In genomic region chr19:60843324-60843723, GRCm38 (mm10) we compare ENCODE assay signal across 26 mouse cellular contexts. TPM values are rescaled to one million over a fixed set of nuclear protein-coding genes. Genes with fewer than 3 reads are reported as not detected.
DNase-seq lines count a peak whose midpoint lies in the region; ATAC-seq lines count a peak whose summit lies in the region.
"Had no signal": no experiment of that assay in that cellular context is flagged by ENCODE, and none has a peak within 500 bp of the region (broad histone marks: within the 10 kb centered on the region; RNA-seq: fewer than 3 reads in every experiment).

No protein-coding gene starts in this region.

- peaks cover 21% of the 10 kb centered on the region for H3K4me1 ChIP-seq in liver, embryonic 12.5 days
- no peaks in the 10 kb centered on the region for H3K4me1 ChIP-seq in forebrain, embryonic 12.5 days
- H3K4me1 ChIP-seq: embryonic facial prominence, embryonic 10.5 days; hindbrain, embryonic 12.5 days; limb, embryonic 15.5 days; midbrain, embryonic 10.5 days; neural tube, embryonic 13.5 days had no signal

- H3K9me3 ChIP-seq in liver, embryonic 12.5 days (replicated peaks), result no peaks in the 10 kb centered on the region
- H3K9me3 ChIP-seq in forebrain, embryonic 12.5 days, result no peaks in the 10 kb centered on the region
- H3K9me3 ChIP-seq: embryonic facial prominence, embryonic 10.5 days; heart, embryonic 13.5 days; hindbrain, embryonic 12.5 days; limb, embryonic 15.5 days; midbrain, embryonic 10.5 days; neural tube, embryonic 13.5 days had no signal

- ATAC-seq in liver, embryonic 12.5 days, result peak; percentile 93
- peak; percentile 86 for ATAC-seq in megakaryocyte progenitor cell, adult 5-6 weeks (replicated peaks; ENCODE audit: poor library complexity)
- no peak for ATAC-seq in forebrain, embryonic 12.5 days (ENCODE audit: low FRiP score)
- ATAC-seq: forebrain, embryonic 14.5 days; midbrain, embryonic 16.5 days had no signal

- peak; percentile 2 for DNase-seq in spleen, adult 12 weeks (ENCODE audit: low spot score)
- no peak for DNase-seq in spleen, postnatal 10 days (ENCODE audit: low spot score in 2 of 2)
- peak; percentile 51 for DNase-seq in c-Kit-positive CD71-positive TER-119-positive erythroid progenitor cells, embryonic 14.5 days (ENCODE audit: low spot score)
- no peak for DNase-seq in ovary, adult 18-20 months (ENCODE audit: low spot score)
- no peak for DNase-seq in embryo, embryonic 10.5 days (ENCODE audit: low spot score)
- DNase-seq: adrenal gland, adult 2 months; cerebellum, adult 8-10 months; gastrocnemius, postnatal 14 days; heart, adult 18-20 months; heart, postnatal 14 days; kidney, adult 11 months; left cerebral cortex, postnatal 4 days; lung, postnatal 4 days; thymus, postnatal 25 days had no signal

- peak overlapping the region; percentile 66 for H3K27ac ChIP-seq in liver, embryonic 12.5 days
- no peak overlapping the region for H3K27ac ChIP-seq in forebrain, embryonic 12.5 days
- H3K27ac ChIP-seq: embryonic facial prominence, embryonic 10.5 days; heart, embryonic 13.5 days; hindbrain, embryonic 12.5 days; limb, embryonic 15.5 days; midbrain, embryonic 10.5 days; neural tube, embryonic 13.5 days had no signal

- H3K9ac ChIP-seq in liver, embryonic 12.5 days, result 0 out of 2 replicates have a peak overlapping the region, but pooled peaks have one; percentile 29
- no peak overlapping the region for H3K9ac ChIP-seq in forebrain, embryonic 12.5 days
- H3K9ac ChIP-seq: heart, embryonic 13.5 days; hindbrain, embryonic 12.5 days; limb, embryonic 15.5 days; neural tube, embryonic 13.5 days had no signal

- H3K4me2 ChIP-seq in liver, embryonic 12.5 days, result peak overlapping the region; percentile 43
- H3K4me2 ChIP-seq in forebrain, embryonic 12.5 days, result no peak overlapping the region
- H3K4me2 ChIP-seq: heart, embryonic 13.5 days; hindbrain, embryonic 12.5 days; limb, embryonic 15.5 days; neural tube, embryonic 13.5 days had no signal

- no peaks in the 10 kb centered on the region for H3K27me3 ChIP-seq in liver, embryonic 12.5 days (replicated peaks)
- H3K27me3 ChIP-seq in forebrain, embryonic 12.5 days, result no peaks in the 10 kb centered on the region
- H3K27me3 ChIP-seq: heart, embryonic 13.5 days; hindbrain, embryonic 12.5 days; limb, embryonic 15.5 days; neural tube, embryonic 13.5 days had no signal

- H3K36me3 ChIP-seq in liver, embryonic 12.5 days, result peaks cover 31% of the 10 kb centered on the region
- peaks cover 22% of the 10 kb centered on the region for H3K36me3 ChIP-seq in forebrain, embryonic 12.5 days (replicated peaks)

- H3K4me3 ChIP-seq in liver, embryonic 12.5 days, result no peak overlapping the region
- no peak overlapping the region for H3K4me3 ChIP-seq in forebrain, embryonic 12.5 days (replicated peaks)
- H3K4me3 ChIP-seq: embryonic facial prominence, embryonic 10.5 days; heart, embryonic 13.5 days; hindbrain, embryonic 12.5 days; limb, embryonic 15.5 days; midbrain, embryonic 10.5 days; myocyte; neural tube, embryonic 13.5 days had no signal

RNA-seq across cellular contexts. Expression of gene Sfxn4, which starts 18.0 kb away (rescaled TPM):
- 1.7 and 1.8 TPM in 2 replicates for polyA plus RNA-seq in liver, embryonic 12.5 days (2016; fragmentation: Nextera tagmentation; extraction: Ambion mirVana)
- total RNA-seq in megakaryocyte progenitor cell, adult 5-6 weeks (2015), result 2.6 and 4.3 TPM in 2 replicates
- total RNA-seq in megakaryocyte progenitor cell, adult 5-6 weeks (2017), result 1.3 and 1.5 TPM in 2 replicates
- 9.8 and 12.5 TPM in 2 replicates for polyA plus RNA-seq in forebrain, embryonic 12.5 days (2016; fragmentation: Nextera tagmentation; extraction: Ambion mirVana)

RNA-seq across cellular contexts. Expression of gene Prdx3, which starts 31.0 kb away (rescaled TPM):
- 417 TPM in 2 replicates for polyA plus RNA-seq in liver, embryonic 12.5 days (2016; fragmentation: Nextera tagmentation; extraction: Ambion mirVana)
- 147 and 165 TPM in 2 replicates for total RNA-seq in megakaryocyte progenitor cell, adult 5-6 weeks (2015)
- total RNA-seq in megakaryocyte progenitor cell, adult 5-6 weeks (2017), result 117 and 123 TPM in 2 replicates
- 84.8 and 88.9 TPM in 2 replicates for polyA plus RNA-seq in forebrain, embryonic 12.5 days (2016; fragmentation: Nextera tagmentation; extraction: Ambion mirVana)

RNA-seq across cellular contexts. Expression of gene Fam45a, which starts 31.9 kb away (rescaled TPM):
- 25.4 and 25.7 TPM in 2 replicates for polyA plus RNA-seq in liver, embryonic 12.5 days (2016; fragmentation: Nextera tagmentation; extraction: Ambion mirVana)
- total RNA-seq in megakaryocyte progenitor cell, adult 5-6 weeks (2015), result 28.8 and 33.5 TPM in 2 replicates
- 18.3 and 25.1 TPM in 2 replicates for total RNA-seq in megakaryocyte progenitor cell, adult 5-6 weeks (2017)
- polyA plus RNA-seq in forebrain, embryonic 12.5 days (2016; fragmentation: Nextera tagmentation; extraction: Ambion mirVana), result 35.5 and 39.4 TPM in 2 replicates

RNA-seq across cellular contexts. Expression of gene Grk5, which starts 46.2 kb away (rescaled TPM):
- 1.2 and 1.5 TPM in 2 replicates for polyA plus RNA-seq in liver, embryonic 12.5 days (2016; fragmentation: Nextera tagmentation; extraction: Ambion mirVana)
- 0.81 and 0.96 TPM in 2 replicates for total RNA-seq in megakaryocyte progenitor cell, adult 5-6 weeks (2015)
- total RNA-seq in megakaryocyte progenitor cell, adult 5-6 weeks (2017), result 0.88 and 3.3 TPM in 2 replicates
- polyA plus RNA-seq in forebrain, embryonic 12.5 days (2016; fragmentation: Nextera tagmentation; extraction: Ambion mirVana), result 2.0 and 2.4 TPM in 2 replicates

RNA-seq across cellular contexts. Expression of gene Eif3a, which starts 52.9 kb away (rescaled TPM):
- polyA plus RNA-seq in liver, embryonic 12.5 days (2016; fragmentation: Nextera tagmentation; extraction: Ambion mirVana), result 131 and 132 TPM in 2 replicates
- total RNA-seq in megakaryocyte progenitor cell, adult 5-6 weeks (2015), result 277 and 314 TPM in 2 replicates
- 313 and 434 TPM in 2 replicates for total RNA-seq in megakaryocyte progenitor cell, adult 5-6 weeks (2017)
- 136 and 137 TPM in 2 replicates for polyA plus RNA-seq in forebrain, embryonic 12.5 days (2016; fragmentation: Nextera tagmentation; extraction: Ambion mirVana)

Comparison
In these comparisons a context has a peak if more than half of its experiments do, and no peak if none do; other contexts are left out.
1. DNase-seq: peak in spleen, adult 12 weeks (single experiment) and c-Kit-positive CD71-positive TER-119-positive erythroid progenitor cells, embryonic 14.5 days (single experiment); none in spleen, postnatal 10 days (0 of 2), ovary, adult 18-20 months (single experiment) and embryo, embryonic 10.5 days (single experiment).